Mouse (Mus musculus) forelimb bud, embryonic 11.5 days (tissue): Measurements from ENCODE around the gene Fam114a2.

Experiments used
- DNase-seq: peaks from one replicate; pipeline ENCODE4 v3.0.0-alpha.2; 2012; ENCODE audit warnings: low read depth, low spot score

Gene Fam114a2

GRCm38 (mm10) chr11:57519304-57519703, 887 bp upstream of the Fam114a2 start:
- no peak for DNase-seq

- DNase-seq: no peak
Measured at GRCm38 (mm10) chr11:57518751-57519148, 333 bp upstream of the Fam114a2 start.

- DNase-seq: no peak
Measured at GRCm38 (mm10) chr11:57516946-57517441, 1.4 kb downstream of the Fam114a2 start.

GRCm38 (mm10) chr11:57515218-57515617, 3.2 kb downstream of the Fam114a2 start:
- DNase-seq: no peak

GRCm38 (mm10) chr11:57506899-57507298, 11.5 kb downstream of the Fam114a2 start:
- DNase-seq: no peak

GRCm38 (mm10) chr11:57503155-57503554, 15.3 kb downstream of the Fam114a2 start:
- no peak for DNase-seq

GRCm38 (mm10) chr11:57498215-57498614, 20.2 kb downstream of the Fam114a2 start:
- DNase-seq: no peak

GRCm38 (mm10) chr11:57497701-57498100, 20.7 kb downstream of the Fam114a2 start:
- no peak for DNase-seq

GRCm38 (mm10) chr11:57496462-57497039, 21.9 kb downstream of the Fam114a2 start:
- no peak for DNase-seq

GRCm38 (mm10) chr11:57488436-57488835, 30.0 kb downstream of the Fam114a2 start:
- DNase-seq: no peak

- DNase-seq: no peak
Measured at GRCm38 (mm10) chr11:57478077-57478476, 40.3 kb downstream of the Fam114a2 start.

GRCm38 (mm10) chr11:57475119-57475518, 43.3 kb downstream of the Fam114a2 start:
- DNase-seq: peak; percentile 47

- DNase-seq: peak; percentile 21
Measured at GRCm38 (mm10) chr11:57474296-57474941, 44.0 kb downstream of the Fam114a2 start.

- no peak for DNase-seq
Measured at GRCm38 (mm10) chr11:57470979-57471378, 47.4 kb downstream of the Fam114a2 start.

- DNase-seq: no peak
Measured at GRCm38 (mm10) chr11:57470056-57470455, 48.4 kb downstream of the Fam114a2 start.

- no peak for DNase-seq
Measured at GRCm38 (mm10) chr11:57468706-57469105, 49.7 kb downstream of the Fam114a2 start.

- DNase-seq: peak; percentile 78
Measured at GRCm38 (mm10) chr11:57467159-57468110, 51.0 kb downstream of the Fam114a2 start.

- DNase-seq: no peak
Measured at GRCm38 (mm10) chr11:57465844-57466243, 52.6 kb downstream of the Fam114a2 start.

GRCm38 (mm10) chr11:57465025-57465424, 53.4 kb downstream of the Fam114a2 start:
- no peak for DNase-seq

GRCm38 (mm10) chr11:57459759-57460158, 58.7 kb downstream of the Fam114a2 start:
- no peak for DNase-seq

GRCm38 (mm10) chr11:57454421-57454820, 64.0 kb downstream of the Fam114a2 start:
- peak; percentile 44 for DNase-seq
